Mouse (Mus musculus) right cerebral cortex, postnatal 25 days (tissue): ENCODE results near the gene Ddx19b.
"Not testable (repeated sequence)": the region's sequence is repeated elsewhere in the genome, so short reads cannot be mapped to it uniquely, and the experiment has no call there.

Experiments
- DNase-seq: peaks from one replicate; pipeline ENCODE4 v3.0.0; 2022

The Ddx19b gene

DNA sequence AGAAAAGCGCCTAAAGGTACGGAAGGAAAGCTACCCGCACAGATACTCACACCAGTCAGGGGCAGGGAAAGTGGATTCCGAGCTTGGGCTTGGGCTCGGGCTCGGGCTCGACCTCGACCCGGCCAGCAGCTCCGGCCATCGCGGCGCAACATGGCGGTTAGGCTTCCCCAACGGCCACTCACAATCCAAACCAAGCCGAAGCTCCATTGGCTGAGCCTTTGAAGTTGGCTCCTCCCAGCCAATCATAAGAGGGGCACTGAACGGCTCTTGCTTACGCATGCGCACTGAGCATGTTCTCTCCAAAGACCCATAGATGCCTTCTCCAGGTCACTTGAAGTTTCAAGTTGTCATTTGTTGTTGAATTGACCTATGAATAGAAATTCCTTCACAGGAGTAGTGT lies at the start of gene Ddx19b:
Gene Ddx19b (minus strand): TSS at position 180 of the 400 bp plus-strand sequence.
- DNase-seq: no peak

GRCm38 (mm10) chr8:111079861-111080271 lies 48.3 kb upstream of the Ddx19b start:
- no peak for DNase-seq

DNA sequence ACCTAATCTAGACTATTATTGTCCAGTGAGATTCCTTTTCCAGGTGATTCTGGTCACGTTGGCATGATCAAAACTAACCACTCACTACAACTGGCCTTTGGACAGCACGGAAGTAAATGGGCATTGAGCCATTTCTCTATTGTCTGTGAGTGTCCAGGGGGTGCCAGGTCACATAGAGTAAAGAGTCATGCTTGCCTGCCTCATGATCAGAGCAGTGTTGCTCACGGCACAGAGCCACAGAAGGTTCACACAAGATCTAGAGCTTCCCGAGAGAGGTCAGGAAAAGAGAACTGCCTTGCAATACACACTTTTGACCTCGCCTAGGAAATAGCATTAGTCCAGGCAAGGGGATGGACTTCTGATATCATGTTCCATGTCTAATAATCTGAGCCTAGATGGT lies 47.9 kb upstream of the Ddx19b start:
- no peak for DNase-seq

DNA sequence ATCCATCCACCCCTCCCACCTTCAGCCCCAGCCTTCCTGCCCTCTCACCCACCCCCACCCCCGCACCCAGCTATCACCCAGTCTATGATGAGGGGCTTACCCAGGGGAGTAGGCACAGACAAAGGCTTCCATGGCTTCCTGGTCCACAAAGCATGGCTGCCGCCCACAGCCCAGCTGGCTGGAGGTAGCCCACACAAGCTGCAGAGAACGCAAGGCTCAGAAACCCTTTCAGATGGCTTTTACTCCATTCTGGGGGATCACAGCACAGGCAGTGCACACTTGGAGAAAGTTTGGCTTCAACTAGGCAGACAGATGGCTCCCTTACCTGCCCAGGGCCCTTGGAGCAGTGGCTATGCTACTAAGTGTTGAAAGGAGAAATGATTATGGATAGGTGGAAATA lies 44.4 kb upstream of the Ddx19b start:
- peak; percentile 59 for DNase-seq

- DNase-seq: not testable (repeated sequence)
Observed at GRCm38 (mm10) chr8:111068660-111069059, 37.1 kb upstream of the Ddx19b start.

- DNase-seq: no peak
Observed at GRCm38 (mm10) chr8:111067439-111067838, 35.9 kb upstream of the Ddx19b start.

- DNase-seq: no peak
Observed at GRCm38 (mm10) chr8:111066308-111066707, 34.8 kb upstream of the Ddx19b start.

DNA sequence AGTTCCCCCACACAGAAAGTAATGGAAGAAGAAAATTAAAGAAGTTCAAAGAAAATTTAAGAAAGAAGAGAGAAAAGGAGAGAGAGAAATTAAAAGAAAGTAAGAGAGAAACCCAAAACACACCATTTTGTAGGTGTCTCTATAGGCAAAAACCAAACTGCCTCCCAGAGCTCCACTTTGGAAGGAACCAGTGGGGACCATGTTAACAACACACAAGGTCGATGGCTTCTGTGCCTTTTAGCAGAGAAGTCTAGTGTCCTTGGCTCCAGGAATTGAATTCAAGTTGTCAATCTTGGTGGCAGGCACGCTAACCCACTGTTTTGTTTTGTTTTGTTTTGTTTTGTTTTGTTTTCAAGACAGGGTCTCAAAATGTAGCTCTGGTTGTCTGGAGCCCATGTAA lies 31.3 kb upstream of the Ddx19b start:
- no peak for DNase-seq

- DNase-seq: peak; percentile 90
Observed at GRCm38 (mm10) chr8:111062072-111062757, 30.7 kb upstream of the Ddx19b start.

GRCm38 (mm10) chr8:111061688-111062071 lies 30.1 kb upstream of the Ddx19b start:
- DNase-seq: no peak

DNA sequence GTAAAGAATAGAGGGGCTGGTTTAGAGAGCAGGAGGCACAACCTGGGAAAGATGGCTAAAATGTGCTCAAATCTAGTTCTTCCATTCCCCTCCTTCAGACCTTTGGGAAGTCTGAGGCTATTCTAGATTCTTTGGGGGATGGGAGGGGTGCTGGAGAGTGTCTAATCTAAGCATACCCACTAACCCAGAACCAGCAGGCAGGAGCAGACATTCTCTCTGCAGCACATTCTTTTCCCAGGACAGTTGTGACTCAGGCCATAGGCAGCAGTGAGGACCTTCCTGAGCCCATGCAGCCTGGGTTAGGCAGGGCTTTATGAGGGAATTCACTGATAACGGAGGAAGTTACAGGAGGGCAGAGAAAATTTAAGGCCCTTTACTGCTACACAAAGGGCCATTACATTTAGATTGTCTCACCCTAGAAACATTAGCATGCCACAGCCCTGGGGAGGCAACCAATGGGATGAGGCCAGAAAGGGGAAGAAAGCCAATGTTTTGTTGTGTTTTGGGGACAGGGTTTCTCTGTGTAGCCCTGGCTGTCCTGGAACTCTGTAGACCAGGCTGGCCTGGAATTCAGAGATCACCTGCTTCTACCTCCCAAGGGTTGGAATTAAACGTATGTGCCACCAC lies 27.5 kb upstream of the Ddx19b start:
- DNase-seq: no peak

- peak; percentile 37 for DNase-seq
Observed at GRCm38 (mm10) chr8:111056691-111057293, 25.2 kb upstream of the Ddx19b start.

DNA sequence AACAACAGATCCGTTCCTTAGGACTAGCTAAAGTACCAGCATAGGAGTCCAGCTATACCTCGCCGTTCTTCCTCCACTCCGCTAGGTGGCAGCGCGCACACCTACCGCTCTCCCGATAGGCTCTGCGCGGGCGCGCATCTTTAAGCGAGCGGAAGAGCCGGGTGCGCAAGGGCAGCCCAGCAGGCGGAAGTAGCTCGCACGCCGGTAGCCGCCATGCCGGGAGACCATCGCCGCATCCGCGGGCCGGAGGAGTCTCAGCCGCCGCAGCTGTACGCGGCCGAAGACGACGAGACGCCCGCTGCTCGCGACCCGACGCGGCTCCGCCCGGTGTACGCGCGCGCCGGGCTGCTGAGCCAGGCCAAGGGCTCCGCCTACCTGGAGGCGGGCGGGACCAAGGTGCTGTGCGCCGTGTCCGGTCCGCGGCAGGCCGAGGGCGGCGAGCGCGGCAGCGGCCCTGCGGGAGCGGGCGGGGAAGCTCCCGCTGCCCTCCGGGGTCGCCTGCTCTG lies 24.7 kb upstream of the Ddx19b start, which contains the start of gene Exosc6:
Gene Exosc6 (plus strand): TSS at position 182 of the 506 bp plus-strand sequence.
- peak; percentile 93 for DNase-seq

GRCm38 (mm10) chr8:111055661-111056060 lies 24.1 kb upstream of the Ddx19b start:
- DNase-seq: no peak

DNA sequence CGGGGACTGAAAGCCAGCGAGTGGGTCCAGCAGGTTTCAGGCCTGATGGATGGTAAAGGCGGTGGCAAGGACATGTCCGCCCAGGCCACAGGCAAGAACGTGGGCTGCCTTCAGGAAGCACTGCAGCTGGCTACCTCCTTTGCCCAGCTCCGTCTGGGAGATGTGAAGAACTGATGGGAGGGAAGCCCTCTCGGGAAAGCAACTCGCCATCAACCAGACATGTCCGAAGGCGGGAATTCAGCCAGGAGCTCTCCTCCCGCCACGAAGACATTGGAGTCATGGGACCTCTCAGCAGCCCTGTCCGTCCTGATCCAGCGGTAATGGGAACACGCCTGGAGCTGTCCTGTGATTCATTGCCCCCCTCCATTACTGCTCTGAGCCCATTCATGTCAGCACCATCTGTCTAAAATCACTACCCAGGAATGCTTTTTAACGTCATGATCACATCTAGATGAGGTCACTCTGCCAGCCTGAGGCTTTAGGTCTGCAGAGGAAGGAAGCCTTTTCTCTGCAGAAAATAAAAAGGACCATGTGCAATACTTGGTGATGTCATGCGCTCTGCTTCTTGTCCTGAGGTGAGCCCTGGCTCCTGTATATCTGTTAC lies 23.6 kb upstream of the Ddx19b start:
- no peak for DNase-seq

GRCm38 (mm10) chr8:111053827-111054518 lies 22.4 kb upstream of the Ddx19b start:
- no peak for DNase-seq

GRCm38 (mm10) chr8:111049106-111049505 lies 17.6 kb upstream of the Ddx19b start:
- no peak for DNase-seq

GRCm38 (mm10) chr8:111048694-111049093 lies 17.1 kb upstream of the Ddx19b start:
- DNase-seq: no peak

DNA sequence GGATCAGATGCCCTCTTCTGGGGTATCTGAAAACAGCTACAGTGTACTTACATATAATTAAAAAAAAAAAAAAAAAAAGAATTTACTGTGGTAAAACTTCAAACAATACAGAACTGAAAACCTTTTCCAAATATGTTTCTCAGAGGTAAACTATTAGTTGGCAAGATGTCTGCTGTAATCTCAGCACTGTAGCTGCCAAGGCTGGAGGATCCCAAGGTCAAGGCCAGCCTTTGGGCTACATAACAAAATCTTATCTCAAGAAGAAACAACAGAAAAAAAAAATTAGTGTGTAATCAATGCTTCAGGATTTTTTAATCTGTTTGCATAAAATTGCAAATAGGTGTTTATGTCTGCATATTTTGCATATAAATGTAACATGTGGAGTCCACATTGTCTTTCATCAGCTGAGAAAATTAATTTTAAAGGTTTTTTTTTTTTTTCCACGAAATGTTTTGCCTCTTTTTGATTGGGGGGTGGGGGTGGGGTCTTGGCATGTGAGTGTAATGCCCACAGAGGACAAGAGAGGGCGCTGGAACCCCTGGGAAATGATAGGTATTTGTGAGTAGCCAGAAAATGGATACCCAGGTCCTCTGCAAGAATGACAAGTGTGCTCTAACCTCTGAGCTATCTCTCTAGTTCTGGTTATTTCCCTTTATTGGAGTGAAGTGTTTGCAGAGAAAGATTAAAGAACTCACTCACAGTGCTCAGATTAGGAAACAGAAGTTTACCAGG lies 12.6 kb upstream of the Ddx19b start:
- no peak for DNase-seq

DNA sequence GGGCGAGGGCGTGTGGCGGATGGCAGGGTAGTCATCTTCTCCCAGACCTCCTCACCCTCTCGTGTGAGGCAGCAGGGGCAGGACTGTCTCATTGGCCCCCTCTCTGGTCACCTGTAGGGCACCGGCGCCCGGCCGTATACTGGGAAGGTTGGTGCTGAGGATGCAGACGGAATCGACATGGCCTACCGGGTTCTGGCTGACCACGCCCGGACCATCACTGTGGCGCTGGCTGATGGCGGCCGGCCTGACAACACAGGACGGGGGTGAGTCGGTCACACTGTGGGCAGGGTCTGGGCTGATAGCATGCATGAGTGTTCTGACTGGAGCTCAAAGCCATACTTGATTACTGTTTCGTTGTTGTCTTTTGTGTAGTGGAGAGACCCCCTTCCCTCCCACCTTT lies 11.0 kb upstream of the Ddx19b start:
- no peak for DNase-seq

- DNase-seq: no peak
Observed at GRCm38 (mm10) chr8:111036591-111036990, 5.0 kb upstream of the Ddx19b start.

DNA sequence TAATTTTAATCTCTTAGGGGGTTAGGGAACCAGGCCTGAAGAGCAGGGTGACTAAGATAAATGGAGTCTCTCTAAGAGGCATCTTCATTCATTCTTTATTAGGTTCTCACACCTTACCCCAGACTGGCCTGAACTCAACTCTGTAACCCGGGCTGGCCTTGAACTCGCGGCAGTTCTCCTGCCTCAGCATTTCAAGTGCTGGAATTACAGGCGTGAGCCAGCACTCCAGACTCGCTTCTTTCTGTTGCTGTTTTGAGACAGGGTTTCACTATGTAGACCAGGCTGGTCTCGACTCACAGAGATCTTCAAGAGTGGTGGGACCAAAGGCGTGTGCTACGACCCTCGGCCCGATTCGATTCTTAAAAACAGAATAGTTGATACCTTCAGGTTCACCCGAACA lies 2.7 kb upstream of the Ddx19b start:
- DNase-seq: no peak
